Mouse (Mus musculus) limb, embryonic 14.5 days (tissue): ENCODE results near the gene Gab1. TPM values are rescaled to one million over a fixed set of nuclear protein-coding genes. Genes with fewer than 3 reads are reported as not detected.

ENCODE experiments used
- ATAC-seq: fragments of 200-750 bp; cut with Nextera tagmentation; 2 replicates; pipeline ENCODE4 v1.8.0; 2017; ENCODE audit warnings: low read depth, moderate number of reproducible peaks, moderate TSS enrichment; ENCODE audit not compliant: low FRiP score
- DNase-seq: peaks from one replicate; pipeline ENCODE4 v3.0.0-alpha.2; 2015; ENCODE audit warnings: low spot score
- H3K27ac ChIP-seq: fragments of 300-500 bp; sonication (generic); replicated peaks from 2 replicates; pipeline ENCODE4 v1.5.1; 2014; ENCODE audit warnings: low read depth, mild to moderate bottlenecking, low read length, moderate library complexity, mixed read lengths
- H3K27me3 ChIP-seq: fragments of 300-500 bp; sonication (generic); 2 replicates; pipeline ENCODE4 v1.6.1; 2014; ENCODE audit warnings: low read length, mixed read lengths; ENCODE audit not compliant: control insufficient read depth, insufficient read depth
- H3K36me3 ChIP-seq: fragments of 300-500 bp; sonication (generic); 2 replicates; pipeline ENCODE4 v1.6.1; 2014; ENCODE audit warnings: mild to moderate bottlenecking, low read length, moderate library complexity, mixed read lengths; ENCODE audit not compliant: control insufficient read depth, insufficient read depth
- H3K4me1 ChIP-seq: fragments of 300-500 bp; sonication (generic); 2 replicates; pipeline ENCODE4 v1.6.1; 2014; ENCODE audit warnings: antibody characterized with exemption, low read length, mixed read lengths; ENCODE audit not compliant: control insufficient read depth, insufficient read depth
- H3K4me2 ChIP-seq: fragments of 300-500 bp; sonication (generic); replicated peaks from 2 replicates; pipeline ENCODE4 v1.6.1; 2014; ENCODE audit warnings: low read depth, mild to moderate bottlenecking, low read length, moderate library complexity; ENCODE audit not compliant: severe bottlenecking
- H3K4me3 ChIP-seq: fragments of 300-500 bp; sonication (generic); replicated peaks from 2 replicates; pipeline ENCODE4 v1.5.1; 2014; ENCODE audit warnings: low read length
- H3K9ac ChIP-seq: fragments of 300-500 bp; sonication (generic); 2 replicates; pipeline ENCODE4 v1.6.1; 2014; ENCODE audit warnings: mild to moderate bottlenecking, low read depth, low read length, moderate library complexity; ENCODE audit not compliant: severe bottlenecking
- H3K9me3 ChIP-seq: fragments of 300-500 bp; sonication (generic); 2 replicates; pipeline ENCODE4 v1.6.1; 2016; ENCODE audit warnings: low read length; ENCODE audit not compliant: control insufficient read depth
- POLR2A ChIP-seq: fragments of 200-500 bp; IDR thresholded peaks from 2 replicates; pipeline ENCODE4 v1.8.0; 2012; ENCODE audit warnings: inconsistent platforms, mild to moderate bottlenecking, moderate library complexity, borderline replicate concordance; ENCODE audit not compliant: insufficient read depth, insufficient read length; ENCODE audit errors: extremely low read depth
- WGBS: fragments of 180-500 bp; shearing (Covaris S2); extraction: QIAGEN DNeasy Blood & Tissue Kit; methylation state at CpG from one replicate; pipeline ENCODE4 v1.1.7; 2014; 5-methylcytosine and 5-hydroxymethylcytosine counted together
- polyA plus RNA-seq, 2 experiments: library from polyadenylated mRNA; depleted of rRNA in 1 of 2; stranded (reverse) in 1 of 2; unstranded in 1 of 2; fragments of >200 nt; fragmentation: Nextera tagmentation in 1 of 2; extraction: Ambion mirVana in 1 of 2; gene quantifications; 2 replicates each; pipeline versions ENCODE4 v1.2.1 to v1.2.3; 2012 to 2014

Gab1 gene
- polyA plus RNA-seq, 2 experiments: 41.3 to 44.8 TPM

DNA sequence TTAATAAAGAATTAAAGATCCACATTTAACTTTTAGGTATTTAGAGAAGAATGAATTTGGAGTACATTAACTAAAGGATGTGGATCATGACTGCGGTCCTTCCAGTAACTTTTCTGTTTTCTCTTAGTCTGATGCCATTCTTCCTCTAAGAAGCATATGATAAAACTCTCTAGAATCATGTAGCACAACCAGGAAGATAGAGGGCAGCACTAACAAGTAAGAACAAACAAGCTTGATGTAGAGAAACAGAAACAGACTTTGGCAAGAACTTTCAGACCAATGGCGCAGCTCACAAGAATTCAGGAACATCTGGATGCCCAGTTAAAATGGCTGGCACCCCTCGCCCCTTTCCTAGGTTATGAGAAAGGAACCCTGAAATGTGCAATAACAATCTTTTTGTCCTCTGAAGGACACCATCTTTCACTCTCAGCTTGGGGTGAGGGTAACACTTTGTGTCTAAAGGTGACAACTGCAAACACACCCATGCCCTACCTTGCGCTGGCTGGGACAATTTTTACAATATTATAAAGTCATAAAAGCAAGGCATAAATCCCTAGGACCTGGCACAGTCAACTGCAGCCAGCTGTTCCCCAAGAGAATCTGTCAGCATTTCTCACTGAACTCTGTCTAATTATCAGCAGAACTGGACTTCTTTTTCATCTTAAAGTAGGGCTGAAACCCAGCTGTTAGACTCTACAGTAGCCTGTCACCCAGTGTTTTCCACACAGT is 107.4 kb downstream of the Gab1 start:
- H3K27me3 ChIP-seq: no peaks in the 10 kb centered on the region
- no peak overlapping the region for H3K4me3 ChIP-seq
- no peak for TF ChIP-seq POLR2A
- no peak overlapping the region for H3K27ac ChIP-seq
- DNase-seq (peak; percentile 67), ATAC-seq (no peak)
- H3K36me3 ChIP-seq: peaks cover 70% of the 10 kb centered on the region
- H3K4me1 ChIP-seq: no peaks in the 10 kb centered on the region
- H3K9ac ChIP-seq: no peak overlapping the region
- no peak overlapping the region for H3K4me2 ChIP-seq
- H3K9me3 ChIP-seq: no peaks in the 10 kb centered on the region
- 81% methylated on average over 4 of the region's 4 CpGs for WGBS

DNA sequence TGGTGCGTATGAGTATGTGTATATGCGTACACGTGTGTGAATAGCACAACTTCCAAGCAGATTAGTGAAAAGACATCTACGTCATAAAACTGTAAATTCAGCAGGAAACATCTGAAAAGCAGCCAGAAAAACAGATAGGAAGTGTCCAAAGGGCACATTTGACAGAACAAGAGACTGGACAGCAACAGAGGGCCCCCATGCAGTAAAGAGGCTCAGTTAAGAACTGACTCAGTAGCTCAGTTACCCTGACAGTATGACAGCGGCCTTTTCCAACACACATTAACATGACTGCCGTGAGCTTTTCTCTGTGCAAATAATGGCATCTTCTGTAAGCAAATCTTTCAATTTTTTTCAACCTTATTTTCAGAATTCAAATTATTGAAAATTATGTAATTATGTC is 111.9 kb downstream of the Gab1 start:
- no peak overlapping the region for H3K27ac ChIP-seq
- 98% methylated on average over 6 of the region's 6 CpGs for WGBS
- no peak for TF ChIP-seq POLR2A
- no peak overlapping the region for H3K4me3 ChIP-seq
- no peak for DNase-seq
- no peaks in the 10 kb centered on the region for H3K27me3 ChIP-seq
- no peaks in the 10 kb centered on the region for H3K9me3 ChIP-seq
- H3K4me2 ChIP-seq: no peak overlapping the region
- no peak for ATAC-seq
- no peaks in the 10 kb centered on the region for H3K4me1 ChIP-seq
- H3K9ac ChIP-seq: no peak overlapping the region
- peaks cover 72% of the 10 kb centered on the region for H3K36me3 ChIP-seq

DNA sequence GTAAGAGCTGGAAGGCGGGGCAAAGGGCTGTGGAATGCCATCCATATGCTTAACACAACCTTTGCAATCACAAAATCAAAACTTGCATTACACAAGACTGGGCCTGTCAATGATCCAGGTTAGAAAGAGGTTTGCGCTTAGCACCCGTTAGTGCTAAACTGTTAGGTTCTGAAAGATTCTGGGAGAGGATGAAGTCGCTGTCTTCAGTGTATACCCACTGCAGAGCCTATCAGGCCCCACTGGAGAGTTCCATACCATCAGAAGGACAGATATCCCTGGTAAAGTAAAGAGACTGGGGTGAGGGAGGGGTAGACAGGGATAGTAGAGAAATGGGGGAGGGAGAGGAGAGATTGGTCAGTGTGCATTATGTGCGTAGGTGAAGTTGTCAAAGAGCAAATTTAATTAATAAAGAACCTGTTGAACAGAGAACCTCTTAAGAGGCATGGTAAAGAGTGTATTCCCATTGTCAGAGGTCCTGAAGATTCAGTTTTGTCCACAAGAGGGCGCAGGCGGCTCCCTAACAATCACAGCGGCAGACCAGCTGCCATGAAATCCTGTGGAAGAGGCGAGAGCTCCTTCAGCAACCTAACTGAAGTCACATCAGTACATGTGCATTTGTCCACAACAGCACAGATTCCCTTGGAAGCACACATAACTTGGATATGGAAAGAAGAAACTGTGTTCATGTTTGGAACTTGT is 127.2 kb downstream of the Gab1 start:
- ATAC-seq (peak; percentile 85), DNase-seq (peak; percentile 89)
- H3K9ac ChIP-seq: no peak overlapping the region
- no peaks in the 10 kb centered on the region for H3K36me3 ChIP-seq
- no peak overlapping the region for H3K4me2 ChIP-seq
- no peak for TF ChIP-seq POLR2A
- H3K27ac ChIP-seq: no peak overlapping the region
- 28% methylated on average over 9 of the region's 9 CpGs for WGBS
- no peaks in the 10 kb centered on the region for H3K4me1 ChIP-seq
- no peak overlapping the region for H3K4me3 ChIP-seq
- no peaks in the 10 kb centered on the region for H3K27me3 ChIP-seq
- H3K9me3 ChIP-seq: no peaks in the 10 kb centered on the region

DNA sequence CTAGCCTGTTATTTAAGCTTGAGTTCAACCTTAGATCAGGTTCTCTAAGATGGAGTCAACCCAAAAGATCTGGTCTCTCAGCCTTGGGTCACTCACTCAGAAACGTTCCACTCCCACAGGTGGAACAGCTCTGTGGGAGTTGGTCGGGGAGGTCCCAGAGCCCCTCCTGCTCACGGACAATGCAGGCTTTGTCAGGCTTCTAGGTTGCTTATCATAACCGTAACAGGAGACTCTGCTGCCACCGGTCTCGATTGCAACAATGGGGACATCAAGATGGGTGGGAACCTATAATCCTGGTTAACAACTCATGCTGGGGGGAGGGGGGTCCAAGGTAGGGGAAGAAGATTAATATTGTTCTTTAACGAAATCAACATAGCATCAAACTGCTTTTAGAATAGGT is 127.9 kb downstream of the Gab1 start:
- no peaks in the 10 kb centered on the region for H3K27me3 ChIP-seq
- ATAC-seq (no peak), DNase-seq (no peak)
- no peaks in the 10 kb centered on the region for H3K9me3 ChIP-seq
- no peak overlapping the region for H3K4me3 ChIP-seq
- 77% methylated on average over 7 of the region's 7 CpGs for WGBS
- H3K9ac ChIP-seq: no peak overlapping the region
- no peak for TF ChIP-seq POLR2A
- no peak overlapping the region for H3K4me2 ChIP-seq
- no peaks in the 10 kb centered on the region for H3K36me3 ChIP-seq
- no peak overlapping the region for H3K27ac ChIP-seq
- H3K4me1 ChIP-seq: no peaks in the 10 kb centered on the region

DNA sequence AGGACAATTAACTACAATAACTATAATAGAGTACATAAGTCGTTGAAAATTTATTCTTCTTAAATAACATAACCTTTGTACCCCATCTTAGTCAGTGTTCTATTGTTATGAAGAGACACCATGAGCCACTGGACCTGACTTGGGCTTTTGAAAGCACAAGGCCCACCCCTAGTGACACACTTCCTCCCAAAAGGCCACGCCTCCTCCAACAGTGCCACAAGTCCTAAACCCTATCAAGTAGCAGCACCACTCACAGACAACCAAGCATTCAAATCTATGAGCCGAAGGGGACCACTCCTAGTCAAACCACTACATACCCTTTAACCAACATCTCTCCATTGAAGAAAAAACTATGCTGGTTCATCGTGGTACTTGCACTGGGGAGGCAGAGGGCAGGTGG is 131.2 kb downstream of the Gab1 start:
- 84% methylated on average over 4 of the region's 4 CpGs for WGBS
- H3K27ac ChIP-seq: no peak overlapping the region
- DNase-seq: no peak
- no peaks in the 10 kb centered on the region for H3K27me3 ChIP-seq
- no peaks in the 10 kb centered on the region for H3K36me3 ChIP-seq
- no peak overlapping the region for H3K4me2 ChIP-seq
- no peak overlapping the region for H3K9ac ChIP-seq
- H3K4me3 ChIP-seq: no peak overlapping the region
- no peaks in the 10 kb centered on the region for H3K9me3 ChIP-seq
- no peak for TF ChIP-seq POLR2A
- H3K4me1 ChIP-seq: no peaks in the 10 kb centered on the region
- ATAC-seq: no peak
